Mouse (Mus musculus): ENCODE results near the gene Vldlr.

Gene Vldlr

DNA sequence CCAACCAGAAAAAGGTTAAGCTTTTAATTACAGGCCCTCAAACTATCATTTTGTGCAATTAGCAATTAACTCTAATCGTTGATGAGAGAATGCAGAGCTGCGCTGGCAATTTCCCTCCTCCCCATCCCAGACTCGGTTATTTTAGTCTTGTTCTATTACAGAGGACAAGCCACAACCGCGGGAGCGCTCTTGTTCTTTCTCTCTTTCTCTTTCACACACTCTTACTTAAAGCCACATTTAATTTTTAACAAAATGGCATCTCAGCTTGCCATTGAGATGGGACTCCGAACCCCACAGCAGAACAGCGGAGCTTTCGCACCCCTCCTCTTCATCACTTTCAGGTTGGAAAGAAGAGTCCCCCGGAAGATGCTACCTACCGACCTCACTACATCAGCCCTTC, at the start of gene Vldlr:
Gene Vldlr, plus strand, starts transcription at position 167 of the 400 bp plus-strand sequence.
- DNase-seq (ENCODE audit: low spot score) = no peak

DNA sequence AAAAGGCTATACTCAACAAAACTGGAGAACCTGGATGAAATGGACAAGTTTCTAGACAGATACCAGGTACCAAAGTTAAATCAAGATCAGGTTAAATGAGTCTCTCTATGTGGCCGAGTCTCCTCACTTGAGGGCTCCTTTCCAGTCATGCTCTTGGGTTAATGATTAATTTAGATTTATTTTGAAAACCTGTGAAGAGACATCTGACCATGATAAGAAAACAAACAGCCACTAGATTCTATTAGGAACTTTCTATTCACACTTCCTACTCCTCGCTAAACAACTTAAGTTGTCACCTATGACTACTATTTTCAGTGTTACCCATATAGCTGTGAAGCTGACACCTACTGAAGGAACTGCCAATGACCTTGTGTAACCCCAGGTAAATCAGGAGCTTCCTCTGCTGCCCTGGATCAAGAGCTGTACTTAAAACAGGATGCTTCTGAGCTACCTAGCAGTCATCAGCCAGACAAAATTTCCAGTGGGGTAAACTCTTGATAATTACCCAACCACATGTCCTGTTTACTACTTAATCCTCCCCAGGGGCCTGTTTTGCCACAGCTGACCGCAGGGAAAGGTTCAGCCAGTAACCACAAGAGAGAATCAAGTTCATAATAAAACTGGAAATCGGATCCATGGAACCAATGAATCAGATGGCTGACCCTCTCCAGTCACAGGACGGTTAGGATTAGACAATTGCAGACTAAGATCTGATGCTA, 48.5 kb upstream of the Vldlr start:
- no peak for DNase-seq (ENCODE audit: low spot score)

DNA sequence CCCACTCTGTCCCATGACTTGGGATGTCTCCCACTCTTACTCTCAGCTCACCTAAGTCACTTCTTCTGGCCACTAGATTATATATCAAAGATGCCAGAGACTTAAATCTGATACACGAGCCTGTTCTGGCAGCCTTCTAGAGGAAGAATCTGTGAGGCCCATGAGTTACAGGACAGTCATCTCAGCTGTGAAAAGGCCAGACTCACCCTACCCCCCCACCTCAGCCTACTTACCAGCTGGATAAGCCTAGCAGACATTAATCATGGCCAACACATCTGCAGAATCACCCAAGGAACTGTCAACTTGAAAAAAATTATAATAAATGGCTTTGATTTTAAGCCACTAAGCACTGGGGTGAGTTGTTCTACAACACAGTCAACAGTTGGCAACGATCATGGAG, 42.4 kb upstream of the Vldlr start:
- DNase-seq (ENCODE audit: low spot score) = no peak

- no peak for DNase-seq (ENCODE audit: low spot score)
These were observed 40.7 kb upstream of the Vldlr start for GRCm38 (mm10) chr19:27175617-27176016.

- no peak for DNase-seq (ENCODE audit: low spot score)
These were observed 39.7 kb upstream of the Vldlr start for GRCm38 (mm10) chr19:27176558-27176957.

DNA sequence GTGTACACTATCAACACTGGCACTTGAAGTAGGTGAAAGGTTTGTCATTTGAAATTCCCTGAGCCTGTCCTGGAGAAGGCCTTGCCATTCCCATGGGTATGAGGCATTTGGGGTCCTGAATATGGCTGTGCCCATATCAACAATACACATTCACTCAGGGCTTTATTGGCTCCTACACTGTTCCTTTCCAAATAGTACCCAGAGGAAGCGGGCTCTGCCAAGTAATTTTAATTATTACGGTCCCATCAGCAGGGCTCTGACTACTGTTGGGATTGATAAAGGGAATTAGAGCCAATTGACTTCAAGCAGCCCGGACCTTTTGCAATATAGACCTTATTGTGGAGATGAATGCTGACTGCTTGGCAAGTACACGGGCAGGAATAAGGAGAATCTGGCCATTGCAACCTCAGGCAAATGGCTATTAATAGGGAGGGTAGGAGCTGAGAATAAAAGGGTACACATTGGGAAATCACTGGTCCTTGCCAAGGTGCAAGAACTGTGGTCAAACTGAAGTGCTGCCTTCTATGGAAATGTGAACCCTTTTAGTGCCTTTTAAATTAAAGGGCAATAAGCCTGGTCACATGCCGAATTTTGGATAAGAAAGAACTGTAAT, 38.0 kb upstream of the Vldlr start:
- DNase-seq (ENCODE audit: low spot score) = no peak

- no peak for DNase-seq (ENCODE audit: low spot score)
These were observed 35.7 kb upstream of the Vldlr start for GRCm38 (mm10) chr19:27180351-27181122.

- no peak for DNase-seq (ENCODE audit: low spot score)
These were observed 32.8 kb upstream of the Vldlr start for GRCm38 (mm10) chr19:27183511-27183910.

DNA sequence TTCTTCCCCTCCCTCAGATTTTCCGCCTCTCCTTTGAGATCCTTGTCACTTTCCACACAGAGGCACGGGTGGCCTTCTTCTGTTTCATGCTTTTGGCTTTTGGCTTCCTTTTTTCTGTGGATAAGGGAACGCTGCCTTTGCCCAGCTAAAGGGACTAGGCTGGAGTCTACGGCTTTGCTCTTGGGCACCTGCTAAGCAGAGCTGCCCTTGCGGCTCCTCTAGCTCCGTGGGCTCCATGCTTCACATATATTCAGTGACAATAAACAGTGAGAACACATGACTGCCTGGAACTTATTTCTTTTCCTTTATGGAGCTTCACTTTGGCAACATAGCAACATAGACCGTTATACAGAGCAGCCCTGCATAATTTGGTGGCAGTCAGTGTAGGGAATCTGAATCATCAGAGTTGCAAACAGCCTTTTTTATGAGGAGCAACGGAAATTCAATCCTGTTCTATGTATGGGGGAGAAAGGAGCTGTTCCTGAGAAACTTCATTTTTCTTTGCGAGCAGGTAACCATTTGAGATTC, 12.5 kb upstream of the Vldlr start:
- DNase-seq (ENCODE audit: low spot score) = no peak

- DNase-seq (ENCODE audit: low spot score) = no peak
These were observed 5.3 kb upstream of the Vldlr start for GRCm38 (mm10) chr19:27210991-27211390.

GRCm38 (mm10) chr19:27215596-27215995, 688 bp upstream of the Vldlr start:
- DNase-seq (ENCODE audit: low spot score) = no peak

DNA sequence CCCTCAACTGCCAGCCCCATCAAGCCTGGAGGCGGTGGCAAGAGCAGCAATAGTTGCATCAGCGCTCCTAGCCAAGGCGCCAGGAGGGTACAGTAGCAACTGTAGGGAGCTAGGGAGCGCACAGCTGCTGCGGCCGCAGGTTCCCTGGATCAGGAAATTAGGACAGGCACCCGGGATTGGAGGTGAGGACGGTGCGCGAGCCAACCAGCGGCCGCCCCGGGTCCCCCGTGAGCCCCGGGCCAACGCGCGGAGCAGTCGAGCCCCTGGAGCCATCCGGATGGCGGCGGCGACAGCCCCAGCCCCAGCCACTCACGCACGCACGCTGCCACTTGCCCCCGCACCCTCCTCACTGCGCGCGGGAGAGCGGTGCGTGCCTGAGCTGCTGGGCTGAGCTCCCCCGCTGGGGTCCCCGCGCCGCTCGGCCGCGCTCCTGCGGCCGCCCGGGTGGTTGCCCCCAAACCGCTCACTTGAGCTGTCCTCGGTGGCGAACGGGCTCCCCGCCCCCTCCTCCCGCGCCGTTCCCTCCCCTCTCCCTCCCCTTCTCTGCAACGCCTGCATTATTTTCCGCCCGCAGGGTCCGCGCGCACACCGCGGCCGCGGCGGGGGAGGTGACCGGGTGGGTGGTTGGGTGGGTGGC, 601 bp downstream of the Vldlr start:
- peak; percentile 18 for DNase-seq (ENCODE audit: low spot score)

DNA sequence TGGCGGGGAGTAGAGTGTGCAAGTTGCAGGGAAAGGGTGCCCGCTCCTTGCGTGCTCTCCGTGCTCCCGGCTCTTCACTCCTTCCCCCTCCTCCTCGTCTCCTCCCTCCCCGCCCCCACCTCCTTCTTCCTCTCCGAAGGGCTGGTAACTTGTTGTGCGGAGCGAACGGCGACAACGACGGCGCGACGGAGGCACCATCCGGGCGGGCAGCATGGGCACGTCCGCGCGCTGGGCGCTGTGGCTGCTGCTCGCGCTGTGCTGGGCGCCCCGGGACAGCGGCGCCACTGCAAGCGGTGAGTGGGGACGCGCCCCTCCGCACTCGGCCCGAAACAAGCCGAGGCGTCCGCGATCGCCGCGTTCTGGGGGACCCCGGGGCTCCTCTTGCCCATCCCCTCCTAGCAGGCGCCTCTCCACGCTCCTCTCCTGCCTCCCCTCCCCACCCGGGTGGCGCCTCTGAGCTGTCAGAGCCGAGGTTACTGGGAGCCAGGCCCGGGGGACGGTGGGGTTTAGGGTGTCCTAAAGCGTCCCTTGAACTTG, 1.2 kb downstream of the Vldlr start:
- no peak for DNase-seq (ENCODE audit: low spot score)

DNA sequence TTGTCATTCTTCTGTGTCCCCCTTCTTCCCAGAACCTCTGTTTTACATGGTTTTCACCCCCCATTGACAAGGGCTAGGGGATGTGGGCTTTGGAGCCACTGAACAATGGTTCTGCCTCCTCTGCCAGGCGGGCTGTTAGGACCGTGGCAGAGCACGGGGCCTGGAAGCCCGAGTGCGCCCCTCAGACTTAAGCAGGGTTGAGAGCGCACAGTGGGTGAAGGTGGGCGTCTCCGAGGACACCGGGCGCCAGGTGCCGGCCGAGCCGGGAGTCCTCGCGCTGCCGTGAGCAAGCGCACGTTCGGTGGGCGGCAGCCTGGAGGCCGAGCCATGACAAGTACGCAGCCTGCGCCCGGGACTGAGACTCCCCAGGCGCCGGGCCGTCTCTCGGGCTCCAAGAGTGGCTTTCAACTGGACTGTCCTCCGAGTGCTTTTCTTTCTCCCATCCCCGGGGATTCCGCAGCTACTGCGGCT, 1.7 kb downstream of the Vldlr start:
- DNase-seq (ENCODE audit: low spot score) = no peak

DNA sequence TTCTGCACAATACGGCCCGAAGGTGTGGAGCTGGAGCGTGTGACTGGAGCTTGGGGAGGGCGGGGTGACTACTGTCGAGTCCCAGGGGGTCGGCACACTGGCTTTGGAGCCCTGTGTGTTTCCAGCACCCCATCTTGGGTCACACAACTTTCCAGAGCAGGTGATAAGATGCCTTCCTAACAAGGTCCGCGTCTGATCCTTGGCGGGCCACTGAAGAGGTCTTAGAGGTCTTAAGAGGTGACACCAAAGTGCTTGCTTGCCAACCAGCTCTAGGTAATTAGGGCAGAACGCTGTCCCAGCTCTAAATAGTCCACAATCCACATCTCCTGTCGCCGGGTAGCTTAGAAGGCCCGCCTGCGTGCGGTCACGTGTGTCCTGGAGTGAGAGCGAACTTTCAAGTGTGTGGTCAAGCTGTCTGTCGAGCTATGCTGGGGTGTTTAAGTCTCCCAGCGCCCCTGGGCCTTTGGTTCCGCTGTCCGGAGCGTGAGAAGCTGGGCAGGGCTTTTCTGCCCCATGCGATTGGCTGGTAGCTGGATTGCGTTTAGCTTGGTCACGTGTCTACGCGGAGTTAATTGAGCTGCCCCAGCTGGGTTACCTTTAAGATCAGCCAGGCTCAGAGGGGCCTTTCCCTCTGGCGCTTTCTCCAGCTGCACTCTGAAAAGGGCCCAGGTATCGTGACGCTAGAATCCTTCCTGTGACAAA, 2.4 kb downstream of the Vldlr start:
- peak; percentile 28 for DNase-seq (ENCODE audit: low spot score)

- no peak for DNase-seq (ENCODE audit: low spot score)
These were observed 3.3 kb downstream of the Vldlr start for GRCm38 (mm10) chr19:27219586-27219985.

GRCm38 (mm10) chr19:27223046-27223445, 6.8 kb downstream of the Vldlr start:
- no peak for DNase-seq (ENCODE audit: low spot score)

GRCm38 (mm10) chr19:27224356-27224755, 8.1 kb downstream of the Vldlr start:
- no peak for DNase-seq (ENCODE audit: low spot score)

DNA sequence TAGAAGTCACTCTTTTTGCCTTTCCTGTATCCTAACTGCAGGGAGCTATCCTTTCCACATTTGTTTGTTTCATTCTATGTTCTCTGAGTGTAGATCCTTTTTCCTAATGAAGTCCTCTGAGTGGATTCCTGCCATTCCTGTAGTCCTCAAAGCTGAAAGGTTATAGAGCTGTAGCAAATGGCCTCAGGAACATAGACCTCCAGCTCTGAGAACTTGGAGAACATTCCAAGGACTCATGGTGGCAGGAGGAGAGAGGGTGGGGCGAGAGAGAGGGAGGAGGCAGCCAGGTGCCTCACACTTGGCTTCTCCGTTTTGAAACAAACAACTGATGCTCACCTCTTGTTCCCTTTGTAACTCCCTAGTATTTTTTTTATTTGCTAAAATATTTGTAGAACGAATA, 10.3 kb downstream of the Vldlr start:
- no peak for DNase-seq (ENCODE audit: low spot score)

- no peak for DNase-seq (ENCODE audit: low spot score)
These were observed 10.8 kb downstream of the Vldlr start for GRCm38 (mm10) chr19:27227131-27227530.

DNA sequence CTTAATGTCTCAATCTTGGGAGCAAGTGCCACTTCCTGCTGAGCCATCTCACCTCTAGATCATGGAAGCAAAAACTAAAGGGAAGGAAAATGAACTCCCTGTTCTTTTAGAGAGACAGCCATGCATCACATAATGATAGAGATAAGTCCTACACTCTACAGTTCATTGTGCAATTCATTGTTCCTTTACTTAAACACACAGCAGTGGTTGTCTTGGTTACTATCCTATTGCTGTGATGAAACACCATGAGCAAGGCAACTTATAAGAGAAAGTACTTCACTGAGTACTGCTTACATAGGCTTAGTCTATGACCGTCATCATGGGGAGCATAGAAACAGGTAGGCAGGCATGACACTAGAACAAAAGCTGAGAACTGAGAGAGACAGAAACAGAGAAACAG, 12.0 kb downstream of the Vldlr start:
- DNase-seq (ENCODE audit: low spot score) = no peak
